11 mouse cellular contexts compared by ENCODE assay signal in genomic region chr11:115723231-115723630, GRCm38 (mm10). TPM values are rescaled to one million over a fixed set of nuclear protein-coding genes. Genes with fewer than 3 reads are reported as not detected.
DNase-seq lines count a peak whose midpoint lies in the region; ATAC-seq and TF ChIP-seq lines count a peak whose summit lies in the region.
"Had no signal": no experiment of that assay in that cellular context is flagged by ENCODE, and none has a peak within 500 bp of the region (broad histone marks: within the 10 kb centered on the region; RNA-seq: fewer than 3 reads in every experiment).

No protein-coding gene starts in this region.

- H3K9ac ChIP-seq in heart, adult 2 months (ENCODE audit: low read depth, low read length): no peak overlapping the region
- no peak overlapping the region for H3K9ac ChIP-seq in limb, embryonic 14.5 days (ENCODE audit: low read depth, low read length, severe bottlenecking)
- H3K9ac ChIP-seq: forebrain, embryonic 13.5 days; midbrain, embryonic 13.5 days; neural tube, embryonic 13.5 days had no signal

- no peak overlapping the region for H3K4me2 ChIP-seq in limb, embryonic 14.5 days (replicated peaks; ENCODE audit: low read depth, low read length, severe bottlenecking)
- H3K4me2 ChIP-seq: midbrain, embryonic 13.5 days; neural tube, embryonic 13.5 days had no signal

- H3K79me2 ChIP-seq in heart, adult 2 months (replicated peaks; ENCODE audit: control insufficient read depth, insufficient read depth, low read length): no peaks in the 10 kb centered on the region

- intact Hi-C loops in heart, adult 2 months (cut with DNase I): loop anchor here (5.0 kb wide), 2 partner anchors 44 to 171 kb away; partner anchors contain the start of gene Tmem94

- no peaks in the 10 kb centered on the region for H3K36me3 ChIP-seq in heart, adult 2 months (ENCODE audit: control insufficient read depth, insufficient read depth, low read length)
- H3K36me3 ChIP-seq in limb, embryonic 14.5 days (ENCODE audit: control insufficient read depth, insufficient read depth, low read length): no peaks in the 10 kb centered on the region
- H3K36me3 ChIP-seq: midbrain, embryonic 13.5 days; neural tube, embryonic 13.5 days had no signal

- no peak for TF ChIP-seq CTCF in heart, adult 2 months (IDR thresholded peaks at IDR 0.05)

- no peak for TF ChIP-seq POLR2A in heart, adult 2 months (IDR thresholded peaks at IDR 0.05; ENCODE audit: insufficient read depth, low read depth, low read length)
- no peak for TF ChIP-seq POLR2A in limb, embryonic 14.5 days (IDR thresholded peaks at IDR 0.05; ENCODE audit: borderline replicate concordance, extremely low read depth, insufficient read depth, insufficient read length)

- no peaks in the 10 kb centered on the region for H3K9me3 ChIP-seq in limb, embryonic 14.5 days (ENCODE audit: control insufficient read depth, low read length)
- H3K9me3 ChIP-seq: forebrain, embryonic 13.5 days; midbrain, embryonic 13.5 days; neural tube, embryonic 13.5 days had no signal

- no peak for DNase-seq in heart, adult 2 months
- DNase-seq in heart, postnatal 4 days: no peak
- peak; percentile 18 for DNase-seq in kidney, adult 18-20 months
- DNase-seq in kidney, postnatal 4 days: no peak
- DNase-seq in NIH3T3 (ENCODE audit: low read depth): peak; percentile 45
- DNase-seq in limb, embryonic 14.5 days (ENCODE audit: low spot score): no peak
- DNase-seq in layer of hippocampus, adult 9-10 months (ENCODE audit: low spot score): no peak

- no peak overlapping the region for H3K4me3 ChIP-seq in heart, adult 2 months
- H3K4me3 ChIP-seq in limb, embryonic 14.5 days (replicated peaks; ENCODE audit: low read length): no peak overlapping the region
- H3K4me3 ChIP-seq: forebrain, embryonic 13.5 days; midbrain, embryonic 13.5 days; neural tube, embryonic 13.5 days had no signal

- no peaks in the 10 kb centered on the region; the same call in 1 of the 2 replicates for H3K4me1 ChIP-seq in heart, adult 2 months (ENCODE audit: control insufficient read depth, insufficient read depth, low read length)
- H3K4me1 ChIP-seq in limb, embryonic 14.5 days (ENCODE audit: control insufficient read depth, insufficient read depth, low read length): no peaks in the 10 kb centered on the region; the same call in 1 of the 2 replicates
- H3K4me1 ChIP-seq: forebrain, embryonic 13.5 days; midbrain, embryonic 13.5 days; neural tube, embryonic 13.5 days had no signal

- WGBS in heart, adult 2 months: 55% methylated on average over 2 of the region's 2 CpGs
- WGBS in limb, embryonic 14.5 days: 80% methylated on average over 2 of the region's 2 CpGs

- ATAC-seq in limb, embryonic 14.5 days (ENCODE audit: low FRiP score, low read depth): no peak
- ATAC-seq: activated CD4-positive, CD25-positive, alpha-beta regulatory T cell, adult 4 months; forebrain, embryonic 13.5 days; midbrain, embryonic 13.5 days had no signal

- H3K27me3 ChIP-seq in heart, adult 2 months (ENCODE audit: control insufficient read depth, insufficient read depth, low read length): no peaks in the 10 kb centered on the region
- no peaks in the 10 kb centered on the region for H3K27me3 ChIP-seq in limb, embryonic 14.5 days (ENCODE audit: control insufficient read depth, insufficient read depth, low read length)
- H3K27me3 ChIP-seq: forebrain, embryonic 13.5 days; midbrain, embryonic 13.5 days; neural tube, embryonic 13.5 days had no signal

- peak overlapping the region; percentile 71 for H3K27ac ChIP-seq in heart, adult 2 months
- H3K27ac ChIP-seq in limb, embryonic 14.5 days (replicated peaks; ENCODE audit: low read depth, low read length): peak overlapping the region; percentile 40; the same call in 1 of the 2 replicates
- H3K27ac ChIP-seq: forebrain, embryonic 13.5 days; midbrain, embryonic 13.5 days; neural tube, embryonic 13.5 days had no signal

- TF ChIP-seq EP300 in heart, adult 2 months (IDR thresholded peaks at IDR 0.05; ENCODE audit: insufficient read depth, low read depth, low read length): no peak

RNA-seq across cellular contexts. Expression of gene Grb2, which starts 14.8 kb away (rescaled TPM):
- total RNA-seq in heart, adult 2 months (2021): 100 to 1,000 TPM; 107 to 109 TPM
- polyA plus RNA-seq in heart, adult 2 months (2012; rRNA removed): 52.0 and 73.2 TPM in 2 replicates
- total RNA-seq in heart, postnatal 4 days (2021): 100 to 1,000 TPM; 119 to 134 TPM
- 61.5 and 62.7 TPM in 2 replicates for polyA plus RNA-seq in limb, embryonic 14.5 days (2012; rRNA removed)
- polyA plus RNA-seq in limb, embryonic 14.5 days (2014; fragmentation: Nextera tagmentation; extraction: Ambion mirVana): 53.8 and 58.0 TPM in 2 replicates

RNA-seq across cellular contexts. Expression of gene Tmem94, which starts 42.0 kb away (rescaled TPM):
- 100 to 1,000 TPM in 1 of 2 experiments, 10 to 100 TPM in 1; 99.5 to 103 TPM for total RNA-seq in heart, adult 2 months (2021)
- polyA plus RNA-seq in heart, adult 2 months (2012; rRNA removed): 125 and 135 TPM in 2 replicates
- 100 to 1,000 TPM; 103 to 108 TPM for total RNA-seq in heart, postnatal 4 days (2021)
- 46.8 and 68.8 TPM in 2 replicates for polyA plus RNA-seq in limb, embryonic 14.5 days (2012; rRNA removed)
- 17.9 and 18.8 TPM in 2 replicates for polyA plus RNA-seq in limb, embryonic 14.5 days (2014; fragmentation: Nextera tagmentation; extraction: Ambion mirVana)

Comparison
In these comparisons a context has a peak if more than half of its experiments do, and no peak if none do; other contexts are left out.
1. DNase-seq: peak in kidney, adult 18-20 months (single experiment) and NIH3T3 (single experiment); none in heart, adult 2 months (0 of 2), heart, postnatal 4 days (single experiment), kidney, postnatal 4 days (0 of 2), limb, embryonic 14.5 days (single experiment) and layer of hippocampus, adult 9-10 months (single experiment).